Mouse (Mus musculus): Measurements from ENCODE around the gene Gpld1.

DNA sequence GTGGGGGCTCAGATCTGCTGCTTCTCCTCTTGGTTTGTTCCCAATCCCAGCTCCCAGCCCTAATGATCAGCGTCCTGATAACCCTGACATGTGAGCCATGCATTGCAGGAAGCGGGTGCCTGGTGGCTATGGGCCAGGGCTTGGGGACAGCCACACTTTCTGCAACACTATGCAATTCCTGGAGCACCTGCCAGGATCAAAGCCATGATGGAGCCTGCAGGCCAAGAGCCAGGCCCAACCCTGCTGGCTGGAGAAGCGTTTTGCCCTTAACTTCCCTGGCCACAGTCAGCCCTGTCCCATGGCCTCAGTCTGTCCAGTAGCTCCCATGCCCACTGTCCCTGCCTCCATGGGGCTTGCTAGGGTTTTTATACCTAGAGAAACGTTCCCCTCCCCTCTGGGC lies 79.4 kb downstream of the Gpld1 start:
- TF ChIP-seq USF1 (IDR thresholded peaks at IDR 0.05; ENCODE audit: low read depth) (no peak), POLR2A (IDR thresholded peaks at IDR 0.05; ENCODE audit: insufficient read length, low read depth) (no peak)
